15 mouse cellular contexts compared by ENCODE assay signal in genomic region chr5:137465049-137465448, GRCm38 (mm10). TPM values are rescaled to one million over a fixed set of nuclear protein-coding genes. Genes with fewer than 3 reads are reported as not detected.
DNase-seq lines count a peak whose midpoint lies in the region; ATAC-seq lines count a peak whose summit lies in the region.
"Had no signal": no experiment of that assay in that cellular context is flagged by ENCODE, and none has a peak within 500 bp of the region (broad histone marks: within the 10 kb centered on the region; RNA-seq: fewer than 3 reads in every experiment).

No protein-coding gene starts in this region.

- no peak for ATAC-seq in heart, embryonic 11.5 days (replicated peaks; ENCODE audit: insufficient number of reproducible peaks, low FRiP score, low TSS enrichment)
- no peak for ATAC-seq in erythroblast, adult 5-6 weeks (replicated peaks; ENCODE audit: low FRiP score, poor library complexity, severe bottlenecking)

- no peaks in the 10 kb centered on the region for H3K9me3 ChIP-seq in heart, embryonic 11.5 days (replicated peaks; ENCODE audit: control insufficient read depth, low read length)
- H3K9me3 ChIP-seq: forebrain, embryonic 12.5 days; hindbrain, embryonic 10.5 days; kidney, embryonic 15.5 days had no signal

- no peak overlapping the region for H3K27ac ChIP-seq in heart, embryonic 11.5 days (ENCODE audit: low read depth, low read length)
- H3K27ac ChIP-seq: forebrain, embryonic 12.5 days; hindbrain, embryonic 10.5 days; kidney, embryonic 15.5 days had no signal

- intact Hi-C loops in heart, postnatal 10 days (cut with DNase I) = no loop called here
- intact Hi-C loops in left cerebral cortex, postnatal 14 days (cut with DNase I) = no loop called here

- 45% methylated on average over 3 of the region's 3 CpGs for WGBS in heart, embryonic 11.5 days (ENCODE audit: insufficient replicate concordance)

- H3K4me3 ChIP-seq in heart, embryonic 11.5 days (ENCODE audit: low read depth, low read length) = no peak overlapping the region
- H3K4me3 ChIP-seq: forebrain, embryonic 12.5 days; heart, embryonic 12.5 days; hindbrain, embryonic 10.5 days; kidney, embryonic 15.5 days had no signal

- H3K36me3 ChIP-seq in heart, embryonic 11.5 days (ENCODE audit: control insufficient read depth, insufficient read depth, low read length) = no peaks in the 10 kb centered on the region
- H3K36me3 ChIP-seq: forebrain, embryonic 12.5 days; heart, embryonic 12.5 days; hindbrain, embryonic 10.5 days; kidney, embryonic 15.5 days had no signal

- H3K27me3 ChIP-seq in heart, embryonic 11.5 days (ENCODE audit: control insufficient read depth, insufficient read depth, low read length) = no peaks in the 10 kb centered on the region
- H3K27me3 ChIP-seq: forebrain, embryonic 12.5 days had no signal

- H3K4me1 ChIP-seq in heart, embryonic 11.5 days (ENCODE audit: control insufficient read depth, insufficient read depth, low read length) = no peaks in the 10 kb centered on the region
- H3K4me1 ChIP-seq: forebrain, embryonic 12.5 days; hindbrain, embryonic 10.5 days; kidney, embryonic 15.5 days had no signal

- H3K9ac ChIP-seq in heart, embryonic 11.5 days (ENCODE audit: low read depth, low read length) = no peak overlapping the region
- H3K9ac ChIP-seq: forebrain, embryonic 12.5 days; heart, embryonic 12.5 days; kidney, embryonic 15.5 days had no signal

- H3K4me2 ChIP-seq in heart, embryonic 11.5 days = no peak overlapping the region
- H3K4me2 ChIP-seq: forebrain, embryonic 12.5 days; heart, embryonic 12.5 days; kidney, embryonic 15.5 days; midbrain, embryonic 11.5 days had no signal

- peak; percentile 9 to 15 for DNase-seq in heart, postnatal 10 days
- peak; percentile 22 to 56 for DNase-seq in left cerebral cortex, postnatal 14 days (ENCODE audit: low spot score in 2 of 2)
- no peak for DNase-seq in left cerebral cortex, adult 11 months (ENCODE audit: low spot score)
- peak; percentile 17 to 26 for DNase-seq in right cerebral cortex, adult 2 months (ENCODE audit: low spot score in 2 of 2)
- no peak for DNase-seq in right cerebral cortex, adult 18-20 months
- DNase-seq in telencephalon, adult 2 months (ENCODE audit: low read depth, low spot score) = peak; percentile 10
- DNase-seq: adrenal gland, postnatal 36 days; cerebellum, adult 11-12 months had no signal

RNA-seq across cellular contexts. Expression of gene Zan, which starts 11.8 kb away (rescaled TPM):
- under 1 TPM in 1 of 2 experiments, not detected in 1; 0.10 TPM for total RNA-seq in heart, postnatal 10 days (2021)
- polyA plus RNA-seq in heart, embryonic 11.5 days (2014; fragmentation: Nextera tagmentation; extraction: Ambion mirVana) = 0.03 and 0.11 TPM in 2 replicates
- under 1 TPM; 0.44 to 0.55 TPM for total RNA-seq in left cerebral cortex, postnatal 14 days (2021)
- total RNA-seq in erythroblast, adult 5-6 weeks (2015; ENCODE audit: low replicate concordance) = not detected in 2 replicates
- not detected in 2 replicates for total RNA-seq in erythroblast, adult 5-6 weeks (2017; ENCODE audit: low replicate concordance)

RNA-seq across cellular contexts. Expression of gene Pop7, which starts 37.3 kb away (rescaled TPM):
- total RNA-seq in heart, postnatal 10 days (2021) = 10 to 100 TPM; 16.6 to 19.2 TPM
- 46.5 and 50.0 TPM in 2 replicates for polyA plus RNA-seq in heart, embryonic 11.5 days (2014; fragmentation: Nextera tagmentation; extraction: Ambion mirVana)
- total RNA-seq in left cerebral cortex, postnatal 14 days (2021) = 10 to 100 TPM; 28.0 to 35.2 TPM
- total RNA-seq in erythroblast, adult 5-6 weeks (2015; ENCODE audit: low replicate concordance) = 9.0 TPM in 1 of 2 replicates, not detected in the other
- 4.4 and 7.2 TPM in 2 replicates for total RNA-seq in erythroblast, adult 5-6 weeks (2017; ENCODE audit: low replicate concordance)

RNA-seq across cellular contexts. Expression of gene Gigyf1, which starts 53.3 kb away (rescaled TPM):
- 10 to 100 TPM; 29.6 to 33.8 TPM for total RNA-seq in heart, postnatal 10 days (2021)
- polyA plus RNA-seq in heart, embryonic 11.5 days (2014; fragmentation: Nextera tagmentation; extraction: Ambion mirVana) = 6.8 and 9.5 TPM in 2 replicates
- total RNA-seq in left cerebral cortex, postnatal 14 days (2021) = 10 to 100 TPM; 40.0 to 44.3 TPM
- 5.6 and 6.1 TPM in 2 replicates for total RNA-seq in erythroblast, adult 5-6 weeks (2015; ENCODE audit: low replicate concordance)
- 5.3 and 8.4 TPM in 2 replicates for total RNA-seq in erythroblast, adult 5-6 weeks (2017; ENCODE audit: low replicate concordance)

Comparison
In these comparisons a context has a peak if more than half of its experiments do, and no peak if none do; other contexts are left out.
1. DNase-seq: peak in heart, postnatal 10 days (2 of 2), left cerebral cortex, postnatal 14 days (2 of 2), right cerebral cortex, adult 2 months (2 of 2) and telencephalon, adult 2 months (single experiment); none in left cerebral cortex, adult 11 months (single experiment) and right cerebral cortex, adult 18-20 months (single experiment).